Mouse (Mus musculus): ENCODE measurements at regions not wholly inside any gene's neighbourhood (a gene's known extent, or its start where the extent isn't known, plus 50 kb on each side); places are given as distances from the start of the nearest gene placed in this dataset.

DNA sequence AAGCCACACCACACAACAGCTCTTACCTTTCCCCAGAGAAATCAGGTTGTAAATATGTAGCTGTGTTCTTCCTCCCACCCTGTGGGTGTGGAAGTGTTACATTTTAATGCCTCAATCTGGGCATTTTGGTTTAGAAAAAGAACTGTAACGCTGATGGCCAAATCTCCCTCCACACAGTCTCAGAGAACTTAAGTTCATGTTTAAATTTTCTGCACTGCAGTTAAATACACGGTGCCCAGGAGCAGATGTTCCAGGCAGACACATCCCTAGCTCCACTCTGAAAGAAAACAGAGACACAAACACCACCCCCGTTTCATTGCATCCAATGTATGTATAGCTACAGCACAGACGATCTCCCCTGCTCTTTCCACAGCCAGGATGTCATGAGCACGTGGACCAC is 206.1 kb downstream of the Tle3 start:
- no peak for DNase-seq
- 80% methylated on average over 5 of the region's 5 CpGs for WGBS
- Histone ChIP-seq H3K27me3 (replicated peaks; ENCODE audit: control insufficient read depth, insufficient read depth, low read length) (no peaks in the 10 kb centered on the region), H3K4me1 (ENCODE audit: control insufficient read depth, insufficient read depth, low read length) (no peaks in the 10 kb centered on the region), H3K4me3 (ENCODE audit: insufficient read depth, low read depth, low read length) (no peak overlapping the region), H3K27ac (ENCODE audit: insufficient read depth, low read depth, low read length) (no peak overlapping the region), H3K36me3 (ENCODE audit: control insufficient read depth, insufficient read depth, low read length) (no peaks in the 10 kb centered on the region)
- TF ChIP-seq CTCF (conservative IDR thresholded peaks at IDR 0.05; ENCODE audit: insufficient read depth, insufficient read length, low read depth, low read length) (no peak), POLR2A (IDR thresholded peaks at IDR 0.05; ENCODE audit: low read depth, low read length) (no peak)

DNA sequence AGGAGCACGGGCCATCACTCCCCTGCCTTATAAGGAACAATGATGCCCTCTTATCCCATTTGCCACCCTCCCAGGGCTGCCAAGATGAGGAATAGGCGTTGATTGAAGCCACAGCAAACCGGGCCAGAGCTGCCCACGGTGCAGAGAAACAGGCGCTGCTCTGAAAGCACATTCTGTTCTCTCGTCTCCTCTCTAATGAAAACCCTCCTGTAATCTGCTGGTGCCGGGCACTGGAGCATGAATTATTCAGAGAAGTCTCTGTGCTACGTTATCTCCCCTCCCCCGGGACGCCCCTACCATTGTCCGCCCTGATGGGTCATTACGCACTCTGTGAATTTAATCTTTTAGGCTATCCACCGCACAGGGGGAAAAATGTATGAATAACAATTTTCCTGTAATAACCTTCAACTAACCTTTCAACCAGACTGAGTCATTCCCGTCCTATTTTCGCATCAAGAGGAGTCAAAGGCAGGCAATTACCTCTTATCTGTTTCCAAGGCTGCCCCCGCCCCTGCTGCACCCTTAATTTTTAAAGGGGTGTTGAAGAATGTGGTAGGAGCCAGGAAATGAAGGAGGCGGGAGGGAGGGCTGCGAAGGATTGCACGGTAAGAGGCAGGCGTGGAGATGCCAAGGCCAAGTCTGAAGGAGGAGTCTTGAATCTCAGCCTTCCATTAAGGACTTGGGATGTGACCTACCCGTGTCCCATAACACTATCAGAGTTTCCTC is 201.6 kb downstream of the Tle3 start:
- no peak for DNase-seq
- TF ChIP-seq CTCF (conservative IDR thresholded peaks at IDR 0.05; ENCODE audit: insufficient read depth, insufficient read length, low read depth, low read length) (no peak), POLR2A (IDR thresholded peaks at IDR 0.05; ENCODE audit: low read depth, low read length) (no peak)
- Histone ChIP-seq H3K4me3 (ENCODE audit: insufficient read depth, low read depth, low read length) (no peak overlapping the region), H3K27ac (ENCODE audit: insufficient read depth, low read depth, low read length) (no peak overlapping the region), H3K4me1 (ENCODE audit: control insufficient read depth, insufficient read depth, low read length) (no peaks in the 10 kb centered on the region), H3K36me3 (ENCODE audit: control insufficient read depth, insufficient read depth, low read length) (no peaks in the 10 kb centered on the region), H3K27me3 (replicated peaks; ENCODE audit: control insufficient read depth, insufficient read depth, low read length) (no peaks in the 10 kb centered on the region)
- 49% methylated on average over 21 of the region's 21 CpGs for WGBS

- Histone ChIP-seq H3K27ac (ENCODE audit: insufficient read depth, low read depth, low read length) (no peak overlapping the region), H3K4me1 (ENCODE audit: control insufficient read depth, insufficient read depth, low read length) (no peaks in the 10 kb centered on the region), H3K4me3 (ENCODE audit: insufficient read depth, low read depth, low read length) (no peak overlapping the region), H3K27me3 (replicated peaks; ENCODE audit: control insufficient read depth, insufficient read depth, low read length) (no peaks in the 10 kb centered on the region), H3K36me3 (ENCODE audit: control insufficient read depth, insufficient read depth, low read length) (no peaks in the 10 kb centered on the region)
- DNase-seq, result no peak
- WGBS, result 72% methylated on average over 8 of the region's 8 CpGs
- TF ChIP-seq POLR2A (IDR thresholded peaks at IDR 0.05; ENCODE audit: low read depth, low read length), result no peak
- no peak for TF ChIP-seq CTCF (conservative IDR thresholded peaks at IDR 0.05; ENCODE audit: insufficient read depth, insufficient read length, low read depth, low read length)
These were observed 190.9 kb downstream of the Tle3 start for GRCm38 (mm10) chr9:61563017-61563416.

DNA sequence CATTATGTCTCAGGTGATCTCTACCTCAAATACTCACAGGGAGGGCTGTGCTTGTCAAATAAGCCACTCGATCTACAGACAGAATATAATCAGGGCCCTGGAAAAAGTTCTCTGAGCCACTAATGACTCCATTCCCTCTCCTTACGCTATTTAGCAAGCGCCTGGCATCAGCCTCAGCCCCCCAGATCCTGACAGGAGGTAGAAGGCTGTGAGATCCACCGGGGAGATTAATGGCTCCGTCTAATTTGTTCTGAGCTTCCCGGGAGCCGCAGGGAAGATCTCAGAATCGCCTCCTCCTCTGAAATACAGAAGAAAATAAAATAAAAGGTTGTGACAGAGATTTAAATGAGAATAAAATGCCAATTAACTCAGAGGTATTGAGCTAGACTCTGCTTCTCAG is 189.4 kb downstream of the Tle3 start:
- H3K27me3 ChIP-seq (replicated peaks; ENCODE audit: control insufficient read depth, insufficient read depth, low read length), result no peaks in the 10 kb centered on the region
- TF ChIP-seq CTCF (conservative IDR thresholded peaks at IDR 0.05; ENCODE audit: insufficient read depth, insufficient read length, low read depth, low read length) (no peak), POLR2A (IDR thresholded peaks at IDR 0.05; ENCODE audit: low read depth, low read length) (no peak)
- no peaks in the 10 kb centered on the region for H3K36me3 ChIP-seq (ENCODE audit: control insufficient read depth, insufficient read depth, low read length)
- H3K27ac ChIP-seq (ENCODE audit: insufficient read depth, low read depth, low read length), result no peak overlapping the region
- no peaks in the 10 kb centered on the region for H3K4me1 ChIP-seq (ENCODE audit: control insufficient read depth, insufficient read depth, low read length)
- DNase-seq, result no peak
- WGBS, result 44% methylated on average over 8 of the region's 8 CpGs
- no peak overlapping the region for H3K4me3 ChIP-seq (ENCODE audit: insufficient read depth, low read depth, low read length)

DNA sequence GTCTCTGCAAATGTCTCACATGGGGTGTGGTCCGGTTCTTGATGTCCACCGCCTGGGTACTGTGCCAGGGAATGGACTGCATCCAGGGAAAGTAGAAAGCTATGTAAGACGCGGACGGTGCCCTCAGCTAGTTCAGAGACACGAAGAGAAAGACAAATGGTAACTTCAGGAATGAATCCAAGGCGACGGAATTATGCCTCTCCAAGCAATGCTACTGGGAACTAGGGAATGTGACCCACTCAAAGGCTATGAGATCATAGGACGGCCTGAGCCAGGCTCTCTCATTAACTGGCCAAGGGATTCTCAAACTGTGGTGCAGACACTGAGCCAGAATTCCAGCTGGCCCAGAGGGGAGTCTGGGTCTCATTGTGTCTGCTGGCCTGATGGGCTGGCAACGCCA is 186.5 kb downstream of the Tle3 start:
- whole genome bisulfite sequencing, result 85% methylated on average over 10 of the region's 10 CpGs
- Histone ChIP-seq H3K4me3 (ENCODE audit: insufficient read depth, low read depth, low read length) (no peak overlapping the region), H3K27me3 (replicated peaks; ENCODE audit: control insufficient read depth, insufficient read depth, low read length) (no peaks in the 10 kb centered on the region), H3K27ac (ENCODE audit: insufficient read depth, low read depth, low read length) (no peak overlapping the region), H3K36me3 (ENCODE audit: control insufficient read depth, insufficient read depth, low read length) (no peaks in the 10 kb centered on the region), H3K4me1 (ENCODE audit: control insufficient read depth, insufficient read depth, low read length) (no peaks in the 10 kb centered on the region)
- no peak for TF ChIP-seq POLR2A (IDR thresholded peaks at IDR 0.05; ENCODE audit: low read depth, low read length)
- no peak for TF ChIP-seq CTCF (conservative IDR thresholded peaks at IDR 0.05; ENCODE audit: insufficient read depth, insufficient read length, low read depth, low read length)
- DNase-seq, result no peak

GRCm38 (mm10) chr9:61557025-61557424 is 184.9 kb downstream of the Tle3 start:
- TF ChIP-seq CTCF (conservative IDR thresholded peaks at IDR 0.05; ENCODE audit: insufficient read depth, insufficient read length, low read depth, low read length) (no peak), POLR2A (IDR thresholded peaks at IDR 0.05; ENCODE audit: low read depth, low read length) (no peak)
- no peak overlapping the region for H3K4me3 ChIP-seq (ENCODE audit: insufficient read depth, low read depth, low read length)
- no peak for DNase-seq
- 94% methylated on average over 7 of the region's 7 CpGs for WGBS
- H3K4me1 ChIP-seq (ENCODE audit: control insufficient read depth, insufficient read depth, low read length), result no peaks in the 10 kb centered on the region
- no peaks in the 10 kb centered on the region for H3K27me3 ChIP-seq (replicated peaks; ENCODE audit: control insufficient read depth, insufficient read depth, low read length)
- no peak overlapping the region for H3K27ac ChIP-seq (ENCODE audit: insufficient read depth, low read depth, low read length)
- H3K36me3 ChIP-seq (ENCODE audit: control insufficient read depth, insufficient read depth, low read length), result no peaks in the 10 kb centered on the region

DNA sequence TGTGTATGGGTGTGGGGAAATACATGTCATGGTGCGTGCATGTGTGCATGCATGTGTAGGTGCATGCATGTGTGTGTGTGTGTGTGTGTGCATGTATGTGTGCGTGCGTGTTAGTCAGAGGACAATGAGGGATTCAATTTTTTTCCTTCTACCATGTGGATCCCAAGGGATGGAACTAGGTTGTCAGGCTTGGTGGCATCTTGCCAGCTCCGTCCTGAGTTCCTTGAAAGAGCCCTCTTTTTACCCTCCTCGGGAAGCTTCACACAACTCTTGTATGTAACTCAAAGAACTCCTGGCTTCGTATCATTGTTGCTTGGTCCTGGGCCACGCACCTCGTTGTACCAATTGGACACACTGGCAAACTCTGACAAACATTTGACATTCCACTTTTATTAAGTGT is 183.0 kb downstream of the Tle3 start:
- H3K4me3 ChIP-seq (ENCODE audit: insufficient read depth, low read depth, low read length), result no peak overlapping the region
- no peaks in the 10 kb centered on the region for H3K27me3 ChIP-seq (replicated peaks; ENCODE audit: control insufficient read depth, insufficient read depth, low read length)
- 93% methylated on average over 8 of the region's 8 CpGs for WGBS
- TF ChIP-seq CTCF (conservative IDR thresholded peaks at IDR 0.05; ENCODE audit: insufficient read depth, insufficient read length, low read depth, low read length) (no peak), POLR2A (IDR thresholded peaks at IDR 0.05; ENCODE audit: low read depth, low read length) (no peak)
- no peaks in the 10 kb centered on the region for H3K36me3 ChIP-seq (ENCODE audit: control insufficient read depth, insufficient read depth, low read length)
- DNase-seq, result no peak
- H3K4me1 ChIP-seq (ENCODE audit: control insufficient read depth, insufficient read depth, low read length), result no peaks in the 10 kb centered on the region
- no peak overlapping the region for H3K27ac ChIP-seq (ENCODE audit: insufficient read depth, low read depth, low read length)
